Mouse (Mus musculus): Measurements from ENCODE around the gene Cuedc1. TPM values are rescaled to one million over a fixed set of nuclear protein-coding genes. Genes with fewer than 3 reads are reported as not detected.

Gene Cuedc1
- total RNA-seq (2022): 100 to 1,000 TPM in 2 of 4 experiments, 10 to 100 TPM in 2; 46.1 to 114 (median 84.3) TPM

DNA sequence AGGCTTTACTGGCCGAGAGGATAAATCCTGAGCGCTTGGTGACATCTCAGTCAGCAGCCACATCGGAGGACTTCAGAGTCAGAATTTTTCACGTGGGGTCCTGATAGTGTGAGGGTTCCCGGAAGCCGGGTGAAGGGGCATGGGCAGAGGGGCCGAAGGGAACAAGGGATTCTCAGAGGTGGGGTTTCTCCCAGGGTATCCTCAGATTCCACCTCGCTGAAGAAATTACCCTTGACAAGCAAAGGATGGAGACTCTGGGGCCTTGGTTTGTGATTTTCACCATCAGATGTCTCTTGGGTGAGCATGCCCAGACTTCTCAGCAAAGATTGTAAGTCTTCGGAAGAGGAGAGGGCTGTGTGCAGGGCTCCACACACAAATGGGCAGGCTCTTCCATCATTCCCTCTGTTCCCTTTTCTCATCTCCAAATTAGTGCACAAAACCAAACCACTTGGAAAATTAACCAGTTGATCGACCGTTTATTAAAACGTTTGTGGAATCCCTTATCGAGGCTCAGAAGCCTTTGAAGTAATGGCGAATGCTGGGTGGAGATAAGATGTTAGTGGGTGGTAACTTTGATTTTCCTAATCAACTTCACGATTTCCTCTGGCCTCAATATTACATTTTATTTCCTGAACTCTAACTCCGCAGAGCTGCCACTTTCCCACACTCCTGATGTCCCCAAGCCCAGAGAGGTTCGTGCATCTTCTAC, at the start of gene Cuedc1:
Gene Cuedc1, plus strand, starts transcription at position 38 of the 709 bp plus-strand sequence.
- DNase-seq: no peak

GRCm38 (mm10) chr11:88048961-88049670, 48.7 kb upstream of the Cuedc1 start:
- DNase-seq: no peak

- no peak for DNase-seq
These were observed 48.1 kb upstream of the Cuedc1 start for GRCm38 (mm10) chr11:88049732-88050131.

GRCm38 (mm10) chr11:88052638-88053037, 45.2 kb upstream of the Cuedc1 start:
- DNase-seq: no peak

GRCm38 (mm10) chr11:88053821-88054220, 44.0 kb upstream of the Cuedc1 start:
- no peak for DNase-seq

GRCm38 (mm10) chr11:88054589-88054988, 43.3 kb upstream of the Cuedc1 start:
- no peak for DNase-seq

DNA sequence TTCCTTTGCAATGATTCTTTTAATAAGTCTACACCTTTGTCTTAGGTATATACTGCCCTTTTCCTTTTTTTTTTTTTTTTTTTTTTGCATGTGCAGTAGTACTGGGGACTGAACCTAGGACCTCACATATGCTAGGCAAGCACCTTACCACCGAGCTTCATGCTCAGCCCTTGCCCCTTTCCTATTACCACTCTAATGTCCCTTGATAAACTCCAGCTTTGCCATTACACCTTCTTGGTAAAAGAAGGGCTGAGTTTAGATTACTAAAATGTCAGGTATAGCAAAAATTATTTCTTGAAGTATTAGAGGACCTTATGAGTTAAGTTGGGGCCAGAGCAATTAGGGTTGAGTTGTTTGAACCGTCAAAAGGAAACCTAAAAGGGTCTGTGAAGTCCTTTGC, 42.1 kb upstream of the Cuedc1 start:
- no peak for DNase-seq

- no peak for DNase-seq
These were observed 40.1 kb upstream of the Cuedc1 start for GRCm38 (mm10) chr11:88057788-88058187.

DNA sequence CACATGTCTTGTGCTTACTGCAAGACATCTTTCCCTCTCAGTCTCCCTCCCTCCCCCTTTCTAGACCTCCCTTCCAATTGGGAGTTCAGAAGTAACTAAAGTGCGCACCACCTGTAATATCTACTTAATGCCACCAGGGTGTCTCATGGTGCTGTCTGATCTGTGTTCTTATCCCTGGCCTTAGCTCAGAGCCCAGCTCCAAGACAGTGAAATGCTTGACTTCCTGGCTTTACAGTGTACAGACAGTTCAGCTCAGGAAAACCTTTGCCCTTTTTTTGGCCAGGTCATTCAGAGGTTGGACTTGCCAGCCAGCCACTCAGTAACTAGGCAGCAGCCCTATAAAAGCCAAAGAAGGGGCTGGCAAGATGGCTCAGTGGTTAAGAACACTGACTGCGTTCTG, 38.7 kb upstream of the Cuedc1 start:
- no peak for DNase-seq

DNA sequence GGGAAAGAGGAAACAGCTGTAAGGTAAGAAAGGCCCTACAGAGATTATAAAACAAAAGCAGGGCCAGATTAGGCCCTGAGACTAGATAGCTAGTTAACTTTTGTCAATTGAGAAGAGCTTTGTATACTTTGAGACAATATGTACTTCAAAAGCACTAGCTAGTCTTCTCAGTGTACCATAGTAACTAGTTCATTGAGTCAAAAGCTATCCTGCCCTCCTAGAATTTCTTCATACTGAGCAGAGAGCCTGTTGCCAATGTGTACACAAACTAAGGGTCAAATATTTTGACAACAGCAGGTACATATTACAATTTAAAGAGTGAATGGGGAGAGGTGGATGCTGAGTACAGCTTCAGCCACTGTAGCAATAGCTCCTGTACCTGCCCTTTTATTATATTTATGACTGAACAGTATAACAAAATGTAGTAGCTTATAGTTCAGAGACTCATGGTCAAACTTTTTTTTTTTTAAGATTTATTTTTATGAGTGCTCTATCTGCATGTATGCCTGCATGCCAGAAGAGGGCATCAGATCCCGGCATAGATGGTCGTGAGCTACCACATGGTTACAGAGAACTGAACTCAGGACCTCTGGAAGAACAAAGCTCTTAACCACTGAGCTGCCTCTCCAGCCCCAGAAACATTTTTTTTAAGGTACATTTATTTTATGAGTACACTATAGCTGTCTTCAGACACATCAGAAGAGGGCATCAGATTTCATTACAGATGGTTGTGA, 35.8 kb upstream of the Cuedc1 start:
- DNase-seq: no peak

DNA sequence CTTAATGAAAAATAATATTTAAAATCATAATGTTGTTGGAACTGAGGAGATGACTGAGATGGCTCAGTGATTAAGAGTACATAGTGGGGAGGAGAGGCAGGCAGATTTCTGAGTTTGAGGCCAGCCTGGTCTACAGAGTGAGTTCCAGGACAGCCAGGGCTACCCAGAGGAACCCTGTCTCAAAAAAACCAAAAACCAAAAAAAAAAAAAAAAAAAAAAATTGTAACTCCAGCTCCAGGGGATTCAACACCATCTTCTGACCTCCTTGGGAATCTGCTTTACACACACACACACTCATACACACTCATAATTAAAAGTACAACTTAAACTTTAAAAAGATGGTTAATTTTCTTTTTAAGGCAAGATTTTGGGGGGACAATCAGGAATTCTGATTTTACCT, 32.1 kb upstream of the Cuedc1 start:
- DNase-seq: no peak

GRCm38 (mm10) chr11:88067191-88067585, 30.7 kb upstream of the Cuedc1 start:
- no peak for DNase-seq

DNA sequence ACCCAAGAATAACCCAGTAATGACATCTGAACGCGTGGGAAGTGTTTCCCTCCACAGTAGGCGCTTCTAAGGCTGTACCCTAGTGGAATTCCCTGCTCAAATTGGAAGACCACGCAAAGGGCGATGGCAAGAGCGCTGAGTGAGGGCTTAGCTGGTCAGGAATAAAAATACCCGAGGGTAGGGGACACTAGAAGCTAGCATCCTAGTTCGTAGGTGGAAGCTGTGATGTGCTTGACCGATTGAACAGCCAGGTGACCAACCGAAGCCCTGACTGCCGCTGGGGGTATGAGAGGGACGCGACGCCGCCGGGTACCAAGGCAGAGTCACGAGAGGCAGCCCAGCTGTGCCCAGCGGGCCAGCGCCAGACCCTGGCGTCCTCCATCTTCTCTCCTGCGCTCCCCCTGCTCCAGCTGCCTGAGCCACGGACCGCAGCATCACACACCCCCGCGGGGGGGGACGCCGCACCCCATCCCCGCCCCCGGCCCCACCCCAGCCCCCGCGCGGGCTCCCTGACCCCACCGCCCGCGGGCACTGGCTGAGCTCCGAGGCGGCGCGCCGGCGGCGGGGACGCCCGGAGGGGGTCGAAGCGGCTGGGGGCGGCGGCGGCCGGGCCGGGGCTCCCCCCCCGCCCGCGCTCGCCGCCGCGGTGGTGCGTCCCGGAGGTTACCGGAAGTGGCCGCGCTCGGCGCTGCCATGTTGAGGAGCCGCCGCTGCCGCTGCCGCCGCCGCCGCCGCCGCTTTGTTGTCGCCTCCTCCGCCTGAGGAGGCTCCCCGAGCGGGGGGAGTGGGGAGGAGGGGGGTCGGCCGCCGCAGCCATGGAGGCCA, 30.1 kb upstream of the Cuedc1 start, which contains the start of gene Vezf1:
Gene Vezf1, plus strand, starts transcription at position 694 of the 825 bp plus-strand sequence.
- DNase-seq: peak; percentile 61

- peak; percentile 73 for DNase-seq
These were observed 29.2 kb upstream of the Cuedc1 start for GRCm38 (mm10) chr11:88068411-88069245.

DNA sequence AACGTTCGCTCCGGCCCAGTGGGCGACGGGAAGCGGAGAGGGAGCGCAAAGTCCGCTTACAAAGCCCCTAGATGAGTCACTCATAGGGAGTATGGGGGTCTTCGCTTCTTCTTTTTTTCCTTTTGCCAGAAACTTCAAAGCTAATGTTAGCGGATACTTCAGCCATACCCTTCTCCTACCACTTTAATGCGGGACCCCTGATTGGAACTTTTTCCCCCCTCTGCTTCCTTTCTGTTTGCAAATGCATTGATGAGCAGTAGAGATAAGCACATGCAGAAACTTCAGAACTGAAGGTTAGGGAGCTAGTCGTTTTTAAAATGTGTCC, 28.6 kb upstream of the Cuedc1 start:
- no peak for DNase-seq

DNA sequence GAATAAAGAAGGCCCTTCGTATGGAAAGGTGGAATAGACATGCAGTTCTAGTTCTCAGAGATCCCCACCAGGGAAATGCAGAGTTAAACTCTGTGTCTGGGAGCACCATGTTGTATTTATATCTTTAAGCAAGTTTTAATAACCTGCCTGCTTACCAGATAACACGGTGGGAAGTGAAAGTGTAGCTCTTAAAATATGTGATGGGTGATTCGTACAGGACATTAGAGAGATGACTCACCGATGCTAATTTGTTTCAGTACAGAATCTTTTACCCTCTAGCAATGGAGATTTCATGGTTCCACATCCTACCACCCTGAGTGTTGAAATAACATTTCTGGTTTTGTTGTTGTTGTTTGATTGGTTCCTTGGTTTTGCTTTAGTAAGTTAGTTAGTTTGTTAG, 27.5 kb upstream of the Cuedc1 start:
- DNase-seq: no peak

DNA sequence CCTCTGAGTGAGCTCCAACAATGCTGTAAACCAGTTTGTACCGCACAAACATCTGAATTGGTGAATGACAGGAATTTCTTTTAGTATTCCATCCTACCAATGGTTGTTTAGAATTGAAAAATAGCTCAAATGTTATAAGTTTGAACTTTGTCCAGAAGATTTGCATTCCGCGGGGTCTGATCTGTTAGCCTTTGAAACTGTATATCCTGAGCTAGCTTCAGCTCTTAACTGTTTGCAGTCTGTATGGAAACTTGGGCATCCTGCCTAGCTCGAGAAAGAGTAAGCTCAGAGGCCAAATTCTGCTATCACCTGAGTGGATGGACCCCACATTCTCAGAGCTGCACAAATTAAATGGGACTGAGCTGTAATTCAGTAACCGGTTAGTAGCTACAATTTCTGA, 26.7 kb upstream of the Cuedc1 start:
- DNase-seq: no peak

- no peak for DNase-seq
These were observed 24.4 kb upstream of the Cuedc1 start for GRCm38 (mm10) chr11:88073343-88073875.

DNA sequence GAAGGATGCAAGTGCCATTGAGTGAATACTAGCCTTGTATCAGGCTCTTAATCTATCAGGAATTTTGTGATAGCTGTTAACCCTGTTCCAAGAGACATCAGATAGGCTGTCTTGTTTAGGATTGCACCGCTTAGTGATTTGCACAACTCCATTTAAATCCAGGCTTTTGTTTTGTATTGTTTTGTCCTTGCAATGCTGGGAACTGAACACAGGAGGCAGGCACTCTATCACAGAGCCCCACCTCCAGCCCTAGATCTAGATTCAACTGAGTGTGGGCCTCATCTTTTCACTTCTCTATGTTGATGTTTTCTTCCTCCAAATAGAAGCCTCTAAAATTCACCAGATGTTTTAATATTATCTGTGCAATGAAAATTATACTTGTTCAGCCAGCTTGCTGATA, 22.2 kb upstream of the Cuedc1 start:
- DNase-seq: no peak

DNA sequence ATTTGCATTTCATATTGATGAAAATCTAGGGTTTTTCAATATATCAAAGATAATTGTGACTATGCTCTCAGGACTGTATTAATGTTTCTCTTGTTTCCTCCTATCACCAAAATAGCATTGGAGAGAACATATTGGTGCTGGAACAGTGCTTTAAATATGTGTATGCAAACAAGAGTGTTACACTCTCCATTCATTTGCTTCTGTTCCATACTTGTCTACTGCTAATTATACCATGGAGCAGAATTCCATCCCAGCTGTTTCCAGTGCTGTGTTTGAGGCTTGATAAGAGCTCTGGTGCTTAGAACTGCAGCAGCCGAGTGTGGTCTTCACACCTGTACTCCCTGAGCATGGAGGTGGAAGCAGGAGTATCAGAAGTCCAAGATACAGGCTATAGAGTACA, 21.5 kb upstream of the Cuedc1 start:
- no peak for DNase-seq

DNA sequence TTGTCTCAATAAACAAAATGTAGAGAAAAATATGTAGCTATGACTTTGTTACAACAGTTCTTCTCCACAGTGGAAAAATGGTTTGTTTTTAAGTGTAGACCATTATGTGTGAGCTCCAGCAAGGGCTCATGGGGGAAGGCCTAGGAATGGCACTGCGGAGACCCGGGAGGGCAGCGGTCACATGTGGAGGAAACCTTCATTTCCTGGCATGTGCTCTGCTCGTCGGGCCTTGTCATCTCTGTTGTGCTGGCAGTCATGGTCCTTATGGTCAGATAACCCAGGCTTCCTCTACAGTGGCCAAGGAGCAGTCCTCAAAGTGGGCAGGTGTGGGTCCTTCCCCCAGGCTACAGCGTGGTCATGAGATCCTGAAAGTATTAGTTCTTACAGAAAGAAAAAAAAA, 14.2 kb upstream of the Cuedc1 start:
- no peak for DNase-seq

Data from adrenal gland, adult 8-10 months (tissue).